Mouse (Mus musculus): ENCODE results near the gene Rhbdf1. TPM values are rescaled to one million over a fixed set of nuclear protein-coding genes. Genes with fewer than 3 reads are reported as not detected.
A peak's percentile ranks its signal among the peaks of the same experiment; 100 is the strongest.

The Rhbdf1 gene
- polyA plus RNA-seq, 1 experiment, result 44.9 TPM

- WGBS, result 82% methylated on average over 7 of the region's 7 CpGs
- DNase-seq, result no peak
- TF ChIP-seq POLR2A (IDR thresholded peaks at IDR 0.05; ENCODE audit: control insufficient read depth, extremely low read depth, insufficient read depth, low read length, poor library complexity) (no peak), CTCF (IDR thresholded peaks at IDR 0.05; ENCODE audit: borderline replicate concordance, control insufficient read depth, extremely low read depth, insufficient read depth, low read length, poor library complexity) (no peak)
- no peak overlapping the region for H3K27ac ChIP-seq (ENCODE audit: control insufficient read depth, insufficient read depth, low read length)
- no peak overlapping the region for H3K4me3 ChIP-seq (ENCODE audit: control insufficient read depth, insufficient read depth, low read length)
- H3K4me1 ChIP-seq (replicated peaks; ENCODE audit: control insufficient read depth, insufficient read depth, low read length), result peaks cover 9% of the 10 kb centered on the region
- H3K36me3 ChIP-seq (ENCODE audit: control insufficient read depth, insufficient read depth, low read length), result no peaks in the 10 kb centered on the region; the same call in 1 of the 2 replicates
- H3K27me3 ChIP-seq (ENCODE audit: control insufficient read depth, insufficient read depth, low read length), result no peaks in the 10 kb centered on the region
Measured at GRCm38 (mm10) chr11:32243205-32243955, 21.3 kb upstream of the Rhbdf1 start.

- no peak for TF ChIP-seq POLR2A (IDR thresholded peaks at IDR 0.05; ENCODE audit: control insufficient read depth, extremely low read depth, insufficient read depth, low read length, poor library complexity)
- no peak for TF ChIP-seq CTCF (IDR thresholded peaks at IDR 0.05; ENCODE audit: borderline replicate concordance, control insufficient read depth, extremely low read depth, insufficient read depth, low read length, poor library complexity)
- H3K36me3 ChIP-seq (ENCODE audit: control insufficient read depth, insufficient read depth, low read length), result no peaks in the 10 kb centered on the region; the same call in 1 of the 2 replicates
- no peak overlapping the region for H3K4me3 ChIP-seq (ENCODE audit: control insufficient read depth, insufficient read depth, low read length)
- peaks cover 3% of the 10 kb centered on the region for H3K4me1 ChIP-seq (replicated peaks; ENCODE audit: control insufficient read depth, insufficient read depth, low read length)
- 94% methylated on average over 3 of the region's 3 CpGs for WGBS
- DNase-seq, result no peak
- H3K27me3 ChIP-seq (ENCODE audit: control insufficient read depth, insufficient read depth, low read length), result no peaks in the 10 kb centered on the region
- H3K27ac ChIP-seq (ENCODE audit: control insufficient read depth, insufficient read depth, low read length), result no peak overlapping the region
Measured at GRCm38 (mm10) chr11:32242209-32242608, 20.1 kb upstream of the Rhbdf1 start.

- TF ChIP-seq POLR2A (IDR thresholded peaks at IDR 0.05; ENCODE audit: control insufficient read depth, extremely low read depth, insufficient read depth, low read length, poor library complexity), result no peak
- no peak for TF ChIP-seq CTCF (IDR thresholded peaks at IDR 0.05; ENCODE audit: borderline replicate concordance, control insufficient read depth, extremely low read depth, insufficient read depth, low read length, poor library complexity)
- H3K4me3 ChIP-seq (ENCODE audit: control insufficient read depth, insufficient read depth, low read length), result no peak overlapping the region
- no peaks in the 10 kb centered on the region; the same call in none of the 2 replicates for H3K4me1 ChIP-seq (replicated peaks; ENCODE audit: control insufficient read depth, insufficient read depth, low read length)
- H3K36me3 ChIP-seq (ENCODE audit: control insufficient read depth, insufficient read depth, low read length), result no peaks in the 10 kb centered on the region; the same call in 1 of the 2 replicates
- no peaks in the 10 kb centered on the region for H3K27me3 ChIP-seq (ENCODE audit: control insufficient read depth, insufficient read depth, low read length)
- H3K27ac ChIP-seq (ENCODE audit: control insufficient read depth, insufficient read depth, low read length), result no peak overlapping the region
- no peak for DNase-seq
Measured at GRCm38 (mm10) chr11:32241391-32241790, 19.3 kb upstream of the Rhbdf1 start.

- H3K4me3 ChIP-seq (ENCODE audit: control insufficient read depth, insufficient read depth, low read length), result no peak overlapping the region
- TF ChIP-seq POLR2A (IDR thresholded peaks at IDR 0.05; ENCODE audit: control insufficient read depth, extremely low read depth, insufficient read depth, low read length, poor library complexity) (no peak), CTCF (IDR thresholded peaks at IDR 0.05; ENCODE audit: borderline replicate concordance, control insufficient read depth, extremely low read depth, insufficient read depth, low read length, poor library complexity) (peak; percentile 93)
- DNase-seq, result peak; percentile 79
- H3K27me3 ChIP-seq (ENCODE audit: control insufficient read depth, insufficient read depth, low read length), result no peaks in the 10 kb centered on the region
- peaks cover 8% of the 10 kb centered on the region for H3K36me3 ChIP-seq (ENCODE audit: control insufficient read depth, insufficient read depth, low read length)
- no peaks in the 10 kb centered on the region; the same call in none of the 2 replicates for H3K4me1 ChIP-seq (replicated peaks; ENCODE audit: control insufficient read depth, insufficient read depth, low read length)
- 82% methylated on average over 5 of the region's 5 CpGs for WGBS
- H3K27ac ChIP-seq (ENCODE audit: control insufficient read depth, insufficient read depth, low read length), result no peak overlapping the region
Measured at GRCm38 (mm10) chr11:32238093-32238860, 16.2 kb upstream of the Rhbdf1 start.

- DNase-seq, result no peak
- no peaks in the 10 kb centered on the region for H3K27me3 ChIP-seq (ENCODE audit: control insufficient read depth, insufficient read depth, low read length)
- TF ChIP-seq CTCF (IDR thresholded peaks at IDR 0.05; ENCODE audit: borderline replicate concordance, control insufficient read depth, extremely low read depth, insufficient read depth, low read length, poor library complexity) (no peak), POLR2A (IDR thresholded peaks at IDR 0.05; ENCODE audit: control insufficient read depth, extremely low read depth, insufficient read depth, low read length, poor library complexity) (no peak)
- WGBS, result 97% methylated on average over 3 of the region's 3 CpGs
- H3K27ac ChIP-seq (ENCODE audit: control insufficient read depth, insufficient read depth, low read length), result no peak overlapping the region
- H3K36me3 ChIP-seq (ENCODE audit: control insufficient read depth, insufficient read depth, low read length), result peaks cover 10% of the 10 kb centered on the region
- no peak overlapping the region for H3K4me3 ChIP-seq (ENCODE audit: control insufficient read depth, insufficient read depth, low read length)
- no peaks in the 10 kb centered on the region; the same call in 1 of the 2 replicates for H3K4me1 ChIP-seq (replicated peaks; ENCODE audit: control insufficient read depth, insufficient read depth, low read length)
Measured at GRCm38 (mm10) chr11:32237411-32237795, 15.3 kb upstream of the Rhbdf1 start.

GRCm38 (mm10) chr11:32236712-32237410 lies 14.8 kb upstream of the Rhbdf1 start:
- H3K4me3 ChIP-seq (ENCODE audit: control insufficient read depth, insufficient read depth, low read length), result no peak overlapping the region
- no peak overlapping the region for H3K27ac ChIP-seq (ENCODE audit: control insufficient read depth, insufficient read depth, low read length)
- H3K36me3 ChIP-seq (ENCODE audit: control insufficient read depth, insufficient read depth, low read length), result peaks cover 14% of the 10 kb centered on the region
- no peaks in the 10 kb centered on the region; the same call in 1 of the 2 replicates for H3K4me1 ChIP-seq (replicated peaks; ENCODE audit: control insufficient read depth, insufficient read depth, low read length)
- H3K27me3 ChIP-seq (ENCODE audit: control insufficient read depth, insufficient read depth, low read length), result no peaks in the 10 kb centered on the region
- WGBS, result 88% methylated on average over 9 of the region's 9 CpGs
- peak; percentile 37 for DNase-seq
- peak; percentile 24; the same call in 1 of the 2 replicates for TF ChIP-seq CTCF (IDR thresholded peaks at IDR 0.05; ENCODE audit: borderline replicate concordance, control insufficient read depth, extremely low read depth, insufficient read depth, low read length, poor library complexity)
- no peak for TF ChIP-seq POLR2A (IDR thresholded peaks at IDR 0.05; ENCODE audit: control insufficient read depth, extremely low read depth, insufficient read depth, low read length, poor library complexity)

Measured in thymus, adult 2 months (tissue).